12 mouse cellular contexts compared by ENCODE assay signal in the genomic region with DNA sequence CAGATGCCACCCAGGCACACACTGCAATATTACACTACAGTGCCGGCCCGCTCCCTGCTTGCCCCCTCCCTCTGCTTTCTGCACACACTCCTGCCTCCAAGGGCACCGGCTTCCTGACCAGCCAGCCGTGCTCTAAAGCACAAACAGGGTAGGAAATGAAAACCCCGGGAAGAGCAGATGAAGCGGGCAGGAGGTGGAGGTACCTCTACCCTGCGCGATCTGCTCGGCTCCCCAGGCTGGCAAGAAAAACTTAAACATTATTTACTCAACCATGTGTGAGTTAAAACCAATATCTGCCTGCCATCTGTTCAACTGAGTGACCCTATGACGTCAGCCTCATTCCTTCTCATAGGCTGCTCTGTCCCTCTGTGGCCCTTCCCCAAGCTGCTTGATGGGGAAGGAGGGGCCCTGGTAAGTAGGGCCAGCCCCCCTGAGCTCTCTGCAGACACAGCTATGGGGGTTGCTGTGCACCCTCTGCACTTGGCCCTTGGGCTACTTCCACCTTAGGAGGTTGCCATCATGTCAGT.
DNase-seq lines count a peak whose midpoint lies in the region; ATAC-seq lines count a peak whose summit lies in the region.
"Had no signal": no experiment of that assay in that cellular context is flagged by ENCODE, and none has a peak within 500 bp of the region (broad histone marks: within the 10 kb centered on the region; RNA-seq: fewer than 3 reads in every experiment).

No protein-coding gene starts in this region.

- peak; percentile 53 for DNase-seq in heart, adult 11 months
- peak; percentile 35 for DNase-seq in embryo, embryonic 11.5 days (ENCODE audit: low read depth, low spot score)
- DNase-seq in adrenal gland, postnatal 10 days = no peak
- no peak for DNase-seq in thymus, postnatal 14 days
- DNase-seq in gastrocnemius, postnatal 14 days = no peak
- DNase-seq: heart, postnatal 36 days; thymus, adult 2 months had no signal

- 55% methylated on average over 10 of the region's 10 CpGs for WGBS in heart, embryonic 11.5 days (ENCODE audit: insufficient replicate concordance)
- 17% methylated on average over 10 of the region's 10 CpGs for WGBS in hindbrain, embryonic 16.5 days
- 42% methylated on average over 10 of the region's 10 CpGs for WGBS in neural tube, embryonic 12.5 days

- ATAC-seq in heart, embryonic 11.5 days (replicated peaks; ENCODE audit: insufficient number of reproducible peaks, low FRiP score, low TSS enrichment) = no peak; the same call in 1 of the 2 replicates
- peak; percentile 80 for ATAC-seq in hindbrain, embryonic 16.5 days
- ATAC-seq in neural tube, embryonic 12.5 days (ENCODE audit: low FRiP score, low read depth) = peak; percentile 31

- H3K36me3 ChIP-seq in heart, embryonic 11.5 days (ENCODE audit: control insufficient read depth, insufficient read depth, low read length) = no peaks in the 10 kb centered on the region
- no peaks in the 10 kb centered on the region for H3K36me3 ChIP-seq in hindbrain, embryonic 16.5 days (ENCODE audit: control insufficient read depth, insufficient read depth, low read length)
- H3K36me3 ChIP-seq in neural tube, embryonic 12.5 days = no peaks in the 10 kb centered on the region
- H3K36me3 ChIP-seq: embryonic facial prominence, embryonic 15.5 days had no signal

- no peak overlapping the region for H3K9ac ChIP-seq in heart, embryonic 11.5 days (ENCODE audit: low read depth, low read length)
- H3K9ac ChIP-seq in hindbrain, embryonic 16.5 days (ENCODE audit: low read depth, low read length) = no peak overlapping the region
- H3K9ac ChIP-seq in neural tube, embryonic 12.5 days = no peak overlapping the region
- H3K9ac ChIP-seq: embryonic facial prominence, embryonic 15.5 days; liver, embryonic 14.5 days had no signal

- intact Hi-C loops in gastrocnemius, postnatal 14 days (cut with DNase I; ENCODE audit: low total_unique reads) = loop anchor here (10.0 kb wide), 1 partner anchor 291 kb away; no protein-coding TSS in a partner anchor

- no peaks in the 10 kb centered on the region for H3K9me3 ChIP-seq in heart, embryonic 11.5 days (replicated peaks; ENCODE audit: control insufficient read depth, low read length)
- no peaks in the 10 kb centered on the region for H3K9me3 ChIP-seq in hindbrain, embryonic 16.5 days (ENCODE audit: control insufficient read depth, low read length)
- no peaks in the 10 kb centered on the region for H3K9me3 ChIP-seq in neural tube, embryonic 12.5 days
- H3K9me3 ChIP-seq: embryonic facial prominence, embryonic 15.5 days had no signal

- H3K27me3 ChIP-seq in heart, embryonic 11.5 days (ENCODE audit: control insufficient read depth, insufficient read depth, low read length) = no peaks in the 10 kb centered on the region
- no peaks in the 10 kb centered on the region for H3K27me3 ChIP-seq in hindbrain, embryonic 16.5 days (replicated peaks; ENCODE audit: control insufficient read depth, insufficient read depth, low read length)
- no peaks in the 10 kb centered on the region for H3K27me3 ChIP-seq in neural tube, embryonic 12.5 days (replicated peaks)
- H3K27me3 ChIP-seq: embryonic facial prominence, embryonic 15.5 days had no signal

- H3K4me3 ChIP-seq in heart, embryonic 11.5 days (ENCODE audit: low read depth, low read length) = no peak overlapping the region
- no peak overlapping the region for H3K4me3 ChIP-seq in hindbrain, embryonic 16.5 days (ENCODE audit: low read length)
- no peak overlapping the region; the same call in 1 of the 2 replicates for H3K4me3 ChIP-seq in neural tube, embryonic 12.5 days
- H3K4me3 ChIP-seq: embryonic facial prominence, embryonic 15.5 days had no signal

- no peak overlapping the region for H3K27ac ChIP-seq in heart, embryonic 11.5 days (ENCODE audit: low read depth, low read length)
- H3K27ac ChIP-seq in hindbrain, embryonic 16.5 days (ENCODE audit: low read depth, low read length) = 0 out of 2 replicates have a peak overlapping the region, but pooled peaks have one; percentile 9
- no peak overlapping the region for H3K27ac ChIP-seq in neural tube, embryonic 12.5 days
- H3K27ac ChIP-seq: embryonic facial prominence, embryonic 15.5 days; liver, embryonic 14.5 days had no signal

- no peak overlapping the region for H3K4me2 ChIP-seq in heart, embryonic 11.5 days
- H3K4me2 ChIP-seq in hindbrain, embryonic 16.5 days (ENCODE audit: low read length) = peak overlapping the region; percentile 0; the same call in 1 of the 2 replicates
- H3K4me2 ChIP-seq in neural tube, embryonic 12.5 days (replicated peaks) = 0 out of 2 replicates have a peak overlapping the region, but pooled peaks have one; percentile 22
- H3K4me2 ChIP-seq: embryonic facial prominence, embryonic 15.5 days had no signal

- no peaks in the 10 kb centered on the region for H3K4me1 ChIP-seq in heart, embryonic 11.5 days (ENCODE audit: control insufficient read depth, insufficient read depth, low read length)
- peaks cover 38% of the 10 kb centered on the region for H3K4me1 ChIP-seq in hindbrain, embryonic 16.5 days (ENCODE audit: control insufficient read depth, insufficient read depth, low read depth, low read length)
- H3K4me1 ChIP-seq in neural tube, embryonic 12.5 days = peaks cover 42% of the 10 kb centered on the region

Comparison
In these comparisons a context has a peak if more than half of its experiments do, and no peak if none do; other contexts are left out.
1. DNase-seq: peak in heart, adult 11 months (single experiment) and embryo, embryonic 11.5 days (single experiment); none in adrenal gland, postnatal 10 days (single experiment), thymus, postnatal 14 days (single experiment) and gastrocnemius, postnatal 14 days (single experiment).